Mouse (Mus musculus) embryonic facial prominence, embryonic 10.5 days (tissue): ENCODE measurements around the gene Ppp1r8. TPM values are rescaled to one million over a fixed set of nuclear protein-coding genes. Genes with fewer than 3 reads are reported as not detected.
"Not testable (repeated sequence)": the region's sequence is repeated elsewhere in the genome, so short reads cannot be mapped to it uniquely, and the experiment has no call there.

Source experiments
- DNase-seq: peaks from one replicate; pipeline ENCODE4 v3.0.0-alpha.2; 2017; ENCODE audit warnings: low spot score
- H3K27ac ChIP-seq: fragments of 300-500 bp; sonication (generic); replicated peaks from 2 replicates; pipeline ENCODE4 v1.5.1; 2016; ENCODE audit warnings: mild to moderate bottlenecking
- H3K27me3 ChIP-seq: fragments of 300-500 bp; sonication (generic); replicated peaks from 2 replicates; pipeline ENCODE4 v1.6.1; 2016; ENCODE audit warnings: low read depth, mild to moderate bottlenecking; ENCODE audit not compliant: poor library complexity, severe bottlenecking
- H3K36me3 ChIP-seq: fragments of 300-500 bp; sonication (generic); replicated peaks from 2 replicates; pipeline ENCODE4 v1.6.1; 2016; ENCODE audit warnings: mild to moderate bottlenecking, moderate library complexity
- H3K4me1 ChIP-seq: fragments of 300-500 bp; sonication (generic); 2 replicates; pipeline ENCODE4 v1.6.1; 2016
- H3K4me3 ChIP-seq: fragments of 300-500 bp; sonication (generic); 2 replicates; pipeline ENCODE4 v1.5.1; 2016; ENCODE audit warnings: mild to moderate bottlenecking, moderate library complexity
- H3K9me3 ChIP-seq: fragments of 300-500 bp; sonication (generic); 2 replicates; pipeline ENCODE4 v1.6.1; 2016; ENCODE audit warnings: mild to moderate bottlenecking
- WGBS: fragments of 180-500 bp; shearing (Covaris S2); methylation state at CpG from one replicate; pipeline ENCODE4 v1.1.7; 2016; 5-methylcytosine and 5-hydroxymethylcytosine counted together
- polyA plus RNA-seq: library from polyadenylated mRNA; unstranded; fragments of >200 nt; fragmentation: Nextera tagmentation; extraction: Ambion mirVana; gene quantifications from 2 replicates; pipeline ENCODE4 v1.2.1, GENCODE M21; 2016

The Ppp1r8 gene
- polyA plus RNA-seq, 1 experiment from 2014 or later: 81.8 TPM

DNA sequence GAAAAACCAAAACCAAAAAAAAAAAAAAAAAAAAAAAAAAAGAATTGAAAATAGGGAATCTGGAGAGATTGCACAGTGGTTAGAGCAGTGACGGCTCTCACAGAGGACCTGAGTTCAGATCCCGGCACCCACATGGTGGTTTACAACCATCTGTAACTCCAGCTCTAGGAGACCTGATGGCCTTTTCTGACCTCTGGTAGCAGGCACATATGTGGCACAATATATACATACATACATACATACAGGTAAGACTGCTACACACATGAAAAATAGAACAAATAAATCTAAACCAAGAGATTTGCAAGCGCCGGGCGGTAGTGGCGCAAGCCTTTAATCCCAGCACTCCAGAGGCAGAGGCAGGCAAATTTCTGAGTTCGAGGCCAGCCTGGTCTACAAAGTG is 39.1 kb downstream of the Ppp1r8 start:
- H3K27me3 ChIP-seq: no peaks in the 10 kb centered on the region
- no peak for DNase-seq
- no peak overlapping the region for H3K4me3 ChIP-seq
- H3K27ac ChIP-seq: no peak overlapping the region
- no peaks in the 10 kb centered on the region for H3K36me3 ChIP-seq
- WGBS: 95% methylated on average over 7 of the region's 7 CpGs
- no peaks in the 10 kb centered on the region for H3K9me3 ChIP-seq
- H3K4me1 ChIP-seq: no peaks in the 10 kb centered on the region

DNA sequence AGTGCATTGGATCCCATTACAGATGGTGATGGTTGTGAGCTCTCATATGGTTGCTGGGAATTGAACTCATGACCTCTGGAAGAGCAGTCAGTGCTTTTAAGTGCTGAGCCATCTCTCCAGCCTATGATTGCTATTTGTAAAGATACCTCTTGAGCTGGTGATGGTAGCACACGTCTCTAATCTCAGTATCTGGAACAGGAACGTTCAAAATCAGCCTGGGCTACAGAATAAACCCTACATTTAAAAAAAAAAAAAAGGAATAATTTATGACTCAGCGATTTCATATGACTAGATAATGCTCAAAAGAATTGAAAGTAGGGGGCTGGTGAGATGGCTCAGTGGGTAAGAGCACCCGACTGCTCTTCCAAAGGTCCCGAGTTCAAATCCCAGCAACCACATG is 39.8 kb downstream of the Ppp1r8 start:
- H3K36me3 ChIP-seq: no peaks in the 10 kb centered on the region
- DNase-seq: no peak
- no peak overlapping the region for H3K4me3 ChIP-seq
- no peaks in the 10 kb centered on the region for H3K4me1 ChIP-seq
- WGBS: 93% methylated on average over 5 of the region's 5 CpGs
- H3K27me3 ChIP-seq: no peaks in the 10 kb centered on the region
- no peak overlapping the region for H3K27ac ChIP-seq
- H3K9me3 ChIP-seq: no peaks in the 10 kb centered on the region

DNA sequence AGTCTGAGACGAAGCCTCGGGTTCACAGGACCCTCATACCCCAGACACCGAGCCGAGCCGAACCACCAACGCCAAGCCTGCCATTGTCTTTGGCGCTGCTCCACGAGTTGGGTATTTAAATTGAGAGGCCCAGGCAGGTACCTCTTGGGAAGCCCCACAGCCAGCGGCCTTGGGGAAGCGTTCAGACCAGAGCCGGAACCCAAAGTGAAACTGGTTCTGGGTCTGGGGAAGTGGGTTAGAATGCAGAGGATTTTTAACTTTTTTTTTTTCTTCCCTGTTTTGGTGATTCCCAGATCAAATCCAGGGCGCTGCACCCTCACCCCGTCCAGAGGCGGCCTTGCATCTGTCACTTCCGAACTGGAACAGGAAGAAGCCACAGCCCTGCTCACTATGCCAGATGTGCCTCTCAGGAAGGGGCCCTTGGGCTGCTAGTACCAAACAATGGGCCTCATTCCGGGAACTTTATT is 40.8 kb downstream of the Ppp1r8 start:
- DNase-seq: no peak
- H3K4me1 ChIP-seq: no peaks in the 10 kb centered on the region
- peaks cover 6% of the 10 kb centered on the region for H3K27me3 ChIP-seq
- no peak overlapping the region for H3K4me3 ChIP-seq
- WGBS: 66% methylated on average over 16 of the region's 16 CpGs
- H3K27ac ChIP-seq: no peak overlapping the region
- no peaks in the 10 kb centered on the region for H3K36me3 ChIP-seq
- no peaks in the 10 kb centered on the region for H3K9me3 ChIP-seq

DNA sequence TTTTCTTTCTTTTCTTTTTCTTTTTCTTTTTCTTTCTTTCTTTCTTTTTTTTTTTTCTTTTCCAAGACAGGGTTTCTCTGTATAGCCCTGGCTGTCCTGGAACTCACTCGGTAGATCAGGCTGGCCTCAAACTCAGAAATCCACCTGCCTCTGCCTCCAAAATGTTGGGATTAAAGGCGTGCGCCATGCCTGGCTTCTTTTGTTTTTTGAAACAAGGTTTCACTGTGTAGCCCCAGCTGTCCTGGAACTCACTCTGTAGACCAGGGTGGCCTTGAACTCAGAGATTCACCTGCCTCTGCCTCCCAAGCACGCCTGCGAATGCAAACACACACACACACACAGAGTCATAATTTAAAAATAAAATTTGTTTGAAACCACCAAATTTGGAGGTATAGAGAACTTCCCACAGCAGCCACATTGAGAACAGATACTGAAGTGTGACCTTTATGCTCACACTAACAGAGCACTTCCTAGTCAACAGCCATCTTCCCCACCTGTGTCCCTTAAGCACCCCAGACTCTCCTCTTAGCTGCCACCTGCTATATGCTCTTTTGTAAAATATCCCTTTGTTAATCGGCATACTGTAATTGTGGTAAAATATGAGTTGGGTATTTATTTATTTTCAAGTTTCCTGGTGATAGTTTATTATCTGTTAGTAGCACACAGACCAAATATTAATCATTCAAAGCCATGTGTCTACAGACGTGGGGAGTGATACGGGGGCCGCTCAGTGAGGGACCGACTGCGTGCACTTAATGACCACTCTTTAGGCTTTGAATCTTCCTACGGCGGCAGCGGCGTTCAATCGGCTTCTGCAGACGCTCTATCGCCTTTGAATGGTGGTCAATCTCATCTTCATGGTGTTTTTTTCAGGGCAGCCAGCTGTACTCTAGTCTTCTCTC is 41.5 kb downstream of the Ppp1r8 start:
- Histone ChIP-seq H3K27me3 (peaks cover 14% of the 10 kb centered on the region), H3K27ac (no peak overlapping the region), H3K4me1 (no peaks in the 10 kb centered on the region; the same call in 1 of the 2 replicates), H3K9me3 (no peaks in the 10 kb centered on the region), H3K4me3 (no peak overlapping the region), H3K36me3 (no peaks in the 10 kb centered on the region)
- WGBS: 88% methylated on average over 18 of the region's 18 CpGs
- DNase-seq: no peak

DNA sequence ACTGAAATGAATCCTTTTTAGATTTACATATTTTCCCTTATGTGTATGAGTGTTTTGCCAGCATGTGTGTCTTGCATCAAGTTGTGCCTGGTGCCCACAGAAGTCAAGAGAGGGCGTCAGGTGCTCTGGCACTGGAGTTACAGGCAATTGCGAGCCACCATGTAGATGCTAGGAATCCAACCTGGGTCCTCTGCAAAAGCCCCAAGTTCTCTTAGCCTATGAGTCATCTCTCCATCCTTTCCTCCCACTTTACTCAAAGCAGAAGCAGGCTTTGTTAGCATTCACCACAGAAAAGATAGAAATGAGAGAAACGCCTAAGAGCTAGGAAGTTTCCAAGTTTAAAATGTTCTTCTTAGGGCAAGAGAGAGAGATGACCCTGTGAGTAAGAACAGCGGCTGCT is 43.1 kb downstream of the Ppp1r8 start:
- Histone ChIP-seq H3K27me3 (peaks cover 30% of the 10 kb centered on the region), H3K4me1 (peaks cover 11% of the 10 kb centered on the region), H3K4me3 (no peak overlapping the region), H3K9me3 (no peaks in the 10 kb centered on the region), H3K36me3 (no peaks in the 10 kb centered on the region), H3K27ac (no peak overlapping the region)
- no peak for DNase-seq
- WGBS: 92% methylated on average over 4 of the region's 4 CpGs

DNA sequence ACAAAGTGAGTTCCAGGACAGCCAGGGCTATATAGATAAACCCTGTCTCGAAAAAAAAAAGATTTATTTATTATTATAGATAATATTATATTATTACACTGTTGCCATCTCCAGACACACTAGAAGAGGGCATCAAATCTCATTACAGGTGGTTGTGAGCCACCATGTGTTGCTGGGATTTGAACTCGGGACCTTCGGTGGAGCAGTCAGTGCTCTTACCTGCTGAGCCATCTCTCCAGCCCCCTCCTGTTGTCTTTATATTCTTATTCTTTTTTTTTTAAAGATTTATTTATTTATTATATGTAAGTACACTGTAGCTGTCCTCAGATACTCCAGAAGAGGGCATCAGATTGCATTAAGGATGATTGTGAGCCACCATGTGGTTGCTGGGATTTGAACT is 44.3 kb downstream of the Ppp1r8 start:
- H3K27ac ChIP-seq, DNase-seq, H3K9me3 ChIP-seq, H3K4me3 ChIP-seq, H3K36me3 ChIP-seq: not testable (repeated sequence)
- H3K4me1 ChIP-seq: peaks cover 14% of the 10 kb centered on the region
- WGBS: 81% methylated on average over 3 of the region's 3 CpGs
- H3K27me3 ChIP-seq: peaks cover 42% of the 10 kb centered on the region

DNA sequence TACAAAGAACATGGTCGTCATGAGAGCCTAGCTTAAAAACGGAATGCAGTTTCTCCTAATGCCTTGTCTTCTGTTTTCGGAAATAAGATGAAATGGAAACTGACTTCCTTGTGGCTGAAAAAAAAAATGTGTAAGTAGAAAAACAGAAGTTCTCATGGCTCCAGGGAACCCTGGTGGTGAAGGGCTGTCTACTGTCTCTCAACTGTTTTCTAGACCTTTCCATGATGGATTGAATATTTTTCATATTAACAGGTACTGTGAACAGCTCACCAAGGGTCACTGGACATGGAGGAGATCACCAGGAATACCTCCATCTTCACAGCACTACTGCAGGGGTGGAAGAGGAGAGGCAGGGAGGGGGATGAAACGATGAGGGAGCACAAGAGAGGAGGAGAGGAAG is 44.9 kb downstream of the Ppp1r8 start:
- H3K4me1 ChIP-seq: peaks cover 14% of the 10 kb centered on the region
- H3K36me3 ChIP-seq: no peaks in the 10 kb centered on the region
- no peaks in the 10 kb centered on the region for H3K9me3 ChIP-seq
- 75% methylated on average over 4 of the region's 4 CpGs for WGBS
- H3K27me3 ChIP-seq: peaks cover 42% of the 10 kb centered on the region
- DNase-seq: no peak
- H3K4me3 ChIP-seq: no peak overlapping the region
- no peak overlapping the region for H3K27ac ChIP-seq

DNA sequence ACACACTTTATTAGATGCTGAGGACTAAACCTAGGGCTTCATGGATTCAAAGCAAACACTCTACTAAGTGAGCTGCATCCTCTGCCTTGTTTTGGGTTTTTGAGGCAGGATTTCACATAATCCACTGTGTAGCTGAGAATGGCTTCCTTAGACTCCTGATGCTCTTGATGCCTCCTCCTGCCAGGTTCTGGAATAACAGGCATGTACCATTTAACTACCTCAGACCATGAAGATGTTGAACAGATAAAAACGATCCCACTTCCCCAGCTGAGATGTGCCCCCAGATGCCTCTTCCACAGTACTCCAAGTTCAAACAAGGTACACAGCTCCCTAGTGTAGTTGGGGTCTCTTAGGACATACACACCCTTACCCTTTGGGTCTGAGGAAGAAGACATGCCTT is 45.5 kb downstream of the Ppp1r8 start:
- Histone ChIP-seq H3K4me1 (peaks cover 14% of the 10 kb centered on the region), H3K27me3 (peaks cover 42% of the 10 kb centered on the region)
- no peak for DNase-seq

DNA sequence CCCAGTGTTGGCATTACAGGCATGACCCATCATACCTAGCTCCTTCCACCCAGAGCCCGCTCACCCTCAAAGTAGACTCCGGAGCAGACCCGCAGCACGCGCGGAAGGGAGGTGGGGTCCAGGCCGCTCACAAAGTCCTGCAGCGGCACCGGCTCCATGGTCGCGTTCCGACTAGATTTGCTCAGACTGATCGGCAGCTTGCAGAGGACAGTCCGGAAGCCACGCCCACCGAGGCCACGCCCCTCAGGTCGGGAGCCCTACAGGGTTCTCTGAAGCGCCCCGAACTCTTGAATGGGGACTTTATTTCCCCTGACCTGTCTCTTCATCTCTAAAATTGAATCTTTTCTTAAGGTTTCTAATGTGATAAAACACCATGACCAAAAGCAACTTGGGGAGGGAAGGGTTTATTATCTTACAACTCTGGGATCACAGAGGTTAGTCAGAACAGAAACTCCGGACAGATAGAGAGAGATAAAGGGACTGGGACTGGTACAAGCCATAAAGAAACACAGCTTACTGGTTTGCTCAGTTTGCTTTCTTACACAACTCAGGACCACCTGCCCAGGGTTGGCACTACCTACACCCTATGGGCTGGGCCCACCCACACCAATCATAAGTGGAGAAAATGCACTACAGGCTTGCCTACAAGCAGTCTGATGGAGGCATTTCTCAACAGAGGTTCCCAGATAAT is 46.6 kb downstream of the Ppp1r8 start, which contains the start of gene Themis2:
Gene Themis2 (minus strand): TSS at position 192 of the 691 bp plus-strand sequence.
- Histone ChIP-seq H3K4me3 (peak within 1 kb of the TSS; percentile 54), H3K27me3 (peaks cover 42% of the 10 kb centered on the region), H3K36me3 (no peaks in the 10 kb centered on the region), H3K27ac (no peak within 1 kb of the TSS), H3K4me1 (peaks cover 14% of the 10 kb centered on the region), H3K9me3 (no peaks in the 10 kb centered on the region)
- WGBS: 3% methylated on average over 21 of the region's 21 CpGs
- peak; percentile 78 for DNase-seq

More for the DNA sequence above, 45.5 kb downstream of the Ppp1r8 start:
- Histone ChIP-seq H3K27ac (no peak overlapping the region), H3K4me3 (no peak overlapping the region), H3K9me3 (no peaks in the 10 kb centered on the region), H3K36me3 (no peaks in the 10 kb centered on the region)
- 89% methylated on average over 1 of the region's 1 CpGs for WGBS

DNA sequence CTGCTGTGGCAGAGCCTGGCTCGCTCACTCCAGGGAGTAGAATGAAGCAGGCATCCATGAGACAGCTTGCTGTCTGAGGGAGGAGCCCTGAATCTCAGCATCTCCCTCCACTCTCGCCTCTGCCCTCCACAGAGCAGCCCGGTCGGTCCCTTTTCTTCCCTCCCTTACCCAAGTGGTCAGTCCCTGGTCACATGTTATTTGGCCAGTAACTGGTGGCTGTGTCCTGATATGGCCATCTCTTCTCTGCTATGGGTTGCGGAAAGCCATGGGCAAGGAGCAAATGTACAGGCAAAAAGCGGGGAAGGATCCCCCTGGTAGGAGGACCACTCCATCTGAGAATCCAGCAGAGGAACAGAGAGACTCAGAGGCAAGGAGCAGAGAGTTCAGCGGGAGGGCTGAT is 47.8 kb downstream of the Ppp1r8 start:
- DNase-seq: no peak
- 0 out of 2 replicates have a peak overlapping the region, but pooled peaks have one; percentile 54 for H3K4me3 ChIP-seq
- no peaks in the 10 kb centered on the region for H3K9me3 ChIP-seq
- H3K27ac ChIP-seq: no peak overlapping the region
- H3K36me3 ChIP-seq: no peaks in the 10 kb centered on the region
- peaks cover 42% of the 10 kb centered on the region for H3K27me3 ChIP-seq
- peaks cover 14% of the 10 kb centered on the region for H3K4me1 ChIP-seq
- WGBS: 60% methylated on average over 7 of the region's 7 CpGs

DNA sequence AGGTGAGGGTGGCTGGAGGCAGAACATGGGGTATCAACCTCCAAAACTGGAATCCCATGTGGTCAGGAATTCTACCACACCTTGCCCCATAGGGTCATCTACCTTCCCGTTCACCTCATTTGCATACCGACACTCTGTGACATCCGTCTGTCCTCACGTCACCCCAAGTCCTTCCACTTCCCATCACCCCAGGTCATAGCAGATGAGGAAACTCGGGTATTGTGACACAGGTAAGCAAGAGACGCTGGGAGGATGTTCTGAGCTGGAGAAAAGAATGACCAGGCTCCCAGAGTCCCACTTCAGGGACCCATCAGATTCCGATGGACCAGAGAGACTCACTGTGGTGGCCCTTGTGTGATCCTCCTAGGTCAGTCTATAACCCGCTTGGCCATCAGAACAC is 48.2 kb downstream of the Ppp1r8 start:
- H3K36me3 ChIP-seq: no peaks in the 10 kb centered on the region
- no peaks in the 10 kb centered on the region for H3K9me3 ChIP-seq
- H3K4me1 ChIP-seq: peaks cover 14% of the 10 kb centered on the region
- no peak for DNase-seq
- WGBS: 79% methylated on average over 8 of the region's 8 CpGs
- H3K4me3 ChIP-seq: no peak overlapping the region
- H3K27me3 ChIP-seq: peaks cover 42% of the 10 kb centered on the region
- H3K27ac ChIP-seq: no peak overlapping the region

DNA sequence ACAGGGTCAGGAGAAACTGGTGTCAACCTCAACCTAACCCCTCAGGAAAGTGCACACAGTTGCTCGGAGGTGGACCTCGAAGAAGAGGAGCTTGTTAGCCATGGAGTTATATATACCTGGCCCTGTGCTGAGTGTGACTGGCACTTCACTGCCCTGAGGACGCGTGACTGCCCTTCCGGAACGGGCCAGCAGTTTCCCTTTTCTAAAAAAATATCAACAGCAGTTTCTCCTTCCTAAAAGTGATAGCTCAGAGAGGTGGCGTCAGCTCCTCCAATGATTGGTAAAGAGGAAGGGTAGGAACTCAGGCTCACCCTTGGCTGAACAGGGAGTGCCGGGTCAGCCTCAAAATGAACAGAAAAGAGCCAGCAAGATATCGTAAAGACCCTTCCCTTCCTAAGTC is 48.9 kb downstream of the Ppp1r8 start:
- H3K9me3 ChIP-seq: no peaks in the 10 kb centered on the region
- H3K4me1 ChIP-seq: peaks cover 14% of the 10 kb centered on the region
- 72% methylated on average over 9 of the region's 9 CpGs for WGBS
- no peak overlapping the region for H3K27ac ChIP-seq
- DNase-seq: no peak
- H3K4me3 ChIP-seq: no peak overlapping the region
- no peaks in the 10 kb centered on the region for H3K36me3 ChIP-seq
- H3K27me3 ChIP-seq: peaks cover 42% of the 10 kb centered on the region
